Mouse (Mus musculus) bone marrow, adult 2 months (tissue): ENCODE results near the gene Zfp423.

Experiments
- CTCF ChIP-seq: fragments of 200-500 bp; IDR thresholded peaks from 2 replicates; pipeline ENCODE4 v1.5.1; 2011; ENCODE audit warnings: low read length, control low read depth; ENCODE audit not compliant: control insufficient read depth, insufficient read depth
- POLR2A ChIP-seq: fragments of 200-500 bp; IDR thresholded peaks from 2 replicates; pipeline ENCODE4 v1.6.1; 2011; ENCODE audit warnings: low read depth, mild to moderate bottlenecking, control low read depth, low read length, borderline replicate concordance; ENCODE audit not compliant: control insufficient read depth

- TF ChIP-seq CTCF = no peak
- no peak for TF ChIP-seq POLR2A
Measured at GRCm38 (mm10) chr8:87881088-87881487, 78.3 kb downstream of the Zfp423 start.
